Mouse (Mus musculus): ENCODE measurements around the gene Add2. TPM values are rescaled to one million over a fixed set of nuclear protein-coding genes. Genes with fewer than 3 reads are reported as not detected.

The Add2 gene
- polyA plus RNA-seq, 1 experiment from 2014 or later = 132 TPM

- 0% methylated on average over 1 of the region's 1 CpGs for WGBS
- no peak for ATAC-seq
- H3K4me2 ChIP-seq (ENCODE audit: low read length) = no peak overlapping the region
- H3K9me3 ChIP-seq (ENCODE audit: control insufficient read depth, low read length) = no peaks in the 10 kb centered on the region
- peaks cover 41% of the 10 kb centered on the region for H3K4me1 ChIP-seq (ENCODE audit: control insufficient read depth, insufficient read depth, low read depth, low read length)
- H3K36me3 ChIP-seq (ENCODE audit: control insufficient read depth, insufficient read depth, low read length) = no peaks in the 10 kb centered on the region
- no peak overlapping the region for H3K4me3 ChIP-seq (ENCODE audit: low read length)
- H3K9ac ChIP-seq (ENCODE audit: low read depth, low read length) = no peak overlapping the region
- H3K27me3 ChIP-seq (replicated peaks; ENCODE audit: control insufficient read depth, insufficient read depth, low read length) = no peaks in the 10 kb centered on the region
- H3K27ac ChIP-seq (ENCODE audit: low read depth, low read length) = no peak overlapping the region
Observed at GRCm38 (mm10) chr6:86058475-86058874, 30.0 kb downstream of the Add2 start.

GRCm38 (mm10) chr6:86059151-86059853, 30.8 kb downstream of the Add2 start:
- peak overlapping the region; percentile 11 for H3K9ac ChIP-seq (ENCODE audit: low read depth, low read length)
- no peak overlapping the region for H3K4me3 ChIP-seq (ENCODE audit: low read length)
- H3K36me3 ChIP-seq (ENCODE audit: control insufficient read depth, insufficient read depth, low read length) = no peaks in the 10 kb centered on the region
- peak overlapping the region; percentile 4 for H3K4me2 ChIP-seq (ENCODE audit: low read length)
- WGBS = 18% methylated on average over 7 of the region's 7 CpGs
- peak; percentile 60 for ATAC-seq
- H3K27me3 ChIP-seq (replicated peaks; ENCODE audit: control insufficient read depth, insufficient read depth, low read length) = no peaks in the 10 kb centered on the region
- H3K27ac ChIP-seq (ENCODE audit: low read depth, low read length) = peak overlapping the region; percentile 68
- peaks cover 45% of the 10 kb centered on the region for H3K4me1 ChIP-seq (ENCODE audit: control insufficient read depth, insufficient read depth, low read depth, low read length)
- H3K9me3 ChIP-seq (ENCODE audit: control insufficient read depth, low read length) = no peaks in the 10 kb centered on the region

GRCm38 (mm10) chr6:86060170-86060569, 31.7 kb downstream of the Add2 start:
- Histone ChIP-seq H3K27me3 (replicated peaks; ENCODE audit: control insufficient read depth, insufficient read depth, low read length) (no peaks in the 10 kb centered on the region), H3K9me3 (ENCODE audit: control insufficient read depth, low read length) (no peaks in the 10 kb centered on the region), H3K4me2 (ENCODE audit: low read length) (no peak overlapping the region), H3K9ac (ENCODE audit: low read depth, low read length) (no peak overlapping the region), H3K4me1 (ENCODE audit: control insufficient read depth, insufficient read depth, low read depth, low read length) (peaks cover 53% of the 10 kb centered on the region), H3K27ac (ENCODE audit: low read depth, low read length) (peak overlapping the region; percentile 19; the same call in 1 of the 2 replicates), H3K4me3 (ENCODE audit: low read length) (no peak overlapping the region), H3K36me3 (ENCODE audit: control insufficient read depth, insufficient read depth, low read length) (no peaks in the 10 kb centered on the region)
- ATAC-seq = no peak
- WGBS = 88% methylated on average over 3 of the region's 3 CpGs

- no peaks in the 10 kb centered on the region for H3K27me3 ChIP-seq (replicated peaks; ENCODE audit: control insufficient read depth, insufficient read depth, low read length)
- no peak overlapping the region for H3K4me3 ChIP-seq (ENCODE audit: low read length)
- H3K9me3 ChIP-seq (ENCODE audit: control insufficient read depth, low read length) = no peaks in the 10 kb centered on the region
- 26% methylated on average over 5 of the region's 5 CpGs for WGBS
- H3K36me3 ChIP-seq (ENCODE audit: control insufficient read depth, insufficient read depth, low read length) = no peaks in the 10 kb centered on the region
- no peak for ATAC-seq
- H3K4me2 ChIP-seq (ENCODE audit: low read length) = peak overlapping the region; percentile 13; the same call in 1 of the 2 replicates
- peak overlapping the region; percentile 73 for H3K27ac ChIP-seq (ENCODE audit: low read depth, low read length)
- H3K9ac ChIP-seq (ENCODE audit: low read depth, low read length) = peak overlapping the region; percentile 25; the same call in 1 of the 2 replicates
- peaks cover 69% of the 10 kb centered on the region for H3K4me1 ChIP-seq (ENCODE audit: control insufficient read depth, insufficient read depth, low read depth, low read length)
Observed at GRCm38 (mm10) chr6:86062226-86062625, 33.7 kb downstream of the Add2 start.

- ATAC-seq = 0 out of 2 replicates have a peak, but pooled peaks have one; percentile 7
- Histone ChIP-seq H3K4me1 (ENCODE audit: control insufficient read depth, insufficient read depth, low read depth, low read length) (peaks cover 70% of the 10 kb centered on the region), H3K4me3 (ENCODE audit: low read length) (no peak overlapping the region), H3K27me3 (replicated peaks; ENCODE audit: control insufficient read depth, insufficient read depth, low read length) (no peaks in the 10 kb centered on the region), H3K9ac (ENCODE audit: low read depth, low read length) (peak overlapping the region; percentile 25; the same call in 1 of the 2 replicates), H3K9me3 (ENCODE audit: control insufficient read depth, low read length) (no peaks in the 10 kb centered on the region), H3K36me3 (ENCODE audit: control insufficient read depth, insufficient read depth, low read length) (no peaks in the 10 kb centered on the region), H3K27ac (ENCODE audit: low read depth, low read length) (peak overlapping the region; percentile 73), H3K4me2 (ENCODE audit: low read length) (peak overlapping the region; percentile 13; the same call in 1 of the 2 replicates)
- WGBS = 47% methylated on average over 2 of the region's 2 CpGs
Observed at GRCm38 (mm10) chr6:86062684-86063083, 34.2 kb downstream of the Add2 start.

GRCm38 (mm10) chr6:86064318-86065016, 36.0 kb downstream of the Add2 start:
- Histone ChIP-seq H3K9me3 (ENCODE audit: control insufficient read depth, low read length) (no peaks in the 10 kb centered on the region), H3K36me3 (ENCODE audit: control insufficient read depth, insufficient read depth, low read length) (no peaks in the 10 kb centered on the region), H3K27me3 (replicated peaks; ENCODE audit: control insufficient read depth, insufficient read depth, low read length) (no peaks in the 10 kb centered on the region), H3K9ac (ENCODE audit: low read depth, low read length) (no peak overlapping the region), H3K4me3 (ENCODE audit: low read length) (no peak overlapping the region), H3K27ac (ENCODE audit: low read depth, low read length) (peak overlapping the region; percentile 87), H3K4me1 (ENCODE audit: control insufficient read depth, insufficient read depth, low read depth, low read length) (peaks cover 63% of the 10 kb centered on the region), H3K4me2 (ENCODE audit: low read length) (peak overlapping the region; percentile 23)
- WGBS = 14% methylated on average over 6 of the region's 6 CpGs
- ATAC-seq = peak; percentile 75

GRCm38 (mm10) chr6:86066727-86067126, 38.2 kb downstream of the Add2 start:
- H3K36me3 ChIP-seq (ENCODE audit: control insufficient read depth, insufficient read depth, low read length) = no peaks in the 10 kb centered on the region
- H3K27ac ChIP-seq (ENCODE audit: low read depth, low read length) = 0 out of 2 replicates have a peak overlapping the region, but pooled peaks have one; percentile 17
- no peak overlapping the region for H3K4me2 ChIP-seq (ENCODE audit: low read length)
- no peaks in the 10 kb centered on the region for H3K9me3 ChIP-seq (ENCODE audit: control insufficient read depth, low read length)
- no peaks in the 10 kb centered on the region for H3K27me3 ChIP-seq (replicated peaks; ENCODE audit: control insufficient read depth, insufficient read depth, low read length)
- WGBS = 67% methylated on average over 6 of the region's 6 CpGs
- H3K9ac ChIP-seq (ENCODE audit: low read depth, low read length) = no peak overlapping the region
- H3K4me3 ChIP-seq (ENCODE audit: low read length) = no peak overlapping the region
- H3K4me1 ChIP-seq (ENCODE audit: control insufficient read depth, insufficient read depth, low read depth, low read length) = peaks cover 55% of the 10 kb centered on the region
- ATAC-seq = no peak

- Histone ChIP-seq H3K9ac (ENCODE audit: low read depth, low read length) (no peak overlapping the region), H3K27ac (ENCODE audit: low read depth, low read length) (no peak overlapping the region), H3K9me3 (ENCODE audit: control insufficient read depth, low read length) (no peaks in the 10 kb centered on the region), H3K4me1 (ENCODE audit: control insufficient read depth, insufficient read depth, low read depth, low read length) (peaks cover 51% of the 10 kb centered on the region), H3K36me3 (ENCODE audit: control insufficient read depth, insufficient read depth, low read length) (no peaks in the 10 kb centered on the region), H3K27me3 (replicated peaks; ENCODE audit: control insufficient read depth, insufficient read depth, low read length) (no peaks in the 10 kb centered on the region), H3K4me2 (ENCODE audit: low read length) (no peak overlapping the region), H3K4me3 (ENCODE audit: low read length) (no peak overlapping the region)
- ATAC-seq = no peak
- WGBS = 37% methylated on average over 5 of the region's 5 CpGs
Observed at GRCm38 (mm10) chr6:86067145-86067544, 38.7 kb downstream of the Add2 start.

- no peak overlapping the region for H3K9ac ChIP-seq (ENCODE audit: low read depth, low read length)
- no peaks in the 10 kb centered on the region for H3K9me3 ChIP-seq (ENCODE audit: control insufficient read depth, low read length)
- H3K4me3 ChIP-seq (ENCODE audit: low read length) = no peak overlapping the region
- H3K27me3 ChIP-seq (replicated peaks; ENCODE audit: control insufficient read depth, insufficient read depth, low read length) = no peaks in the 10 kb centered on the region
- H3K27ac ChIP-seq (ENCODE audit: low read depth, low read length) = no peak overlapping the region
- no peak for ATAC-seq
- no peak overlapping the region for H3K4me2 ChIP-seq (ENCODE audit: low read length)
- H3K4me1 ChIP-seq (ENCODE audit: control insufficient read depth, insufficient read depth, low read depth, low read length) = peaks cover 40% of the 10 kb centered on the region
- no peaks in the 10 kb centered on the region for H3K36me3 ChIP-seq (ENCODE audit: control insufficient read depth, insufficient read depth, low read length)
- WGBS = 60% methylated on average over 5 of the region's 5 CpGs
Observed at GRCm38 (mm10) chr6:86069009-86069408, 40.5 kb downstream of the Add2 start.
